Mouse (Mus musculus): Measurements from ENCODE around the gene Srsf10. TPM values are rescaled to one million over a fixed set of nuclear protein-coding genes. Genes with fewer than 3 reads are reported as not detected.

Gene Srsf10
- total RNA-seq, 2 experiments from 2014 or later = 25.6 to 27.0 TPM

GRCm38 (mm10) chr4:135913433-135913832 lies 57.9 kb downstream of the Srsf10 start:
- no peak for DNase-seq (ENCODE audit: low spot score)

- DNase-seq (ENCODE audit: low spot score) = no peak
These were observed 63.2 kb downstream of the Srsf10 start for GRCm38 (mm10) chr4:135918635-135919279.

- DNase-seq (ENCODE audit: low spot score) = no peak
These were observed 63.7 kb downstream of the Srsf10 start for GRCm38 (mm10) chr4:135919280-135919639.

Other genes starting within 250 kb of the Srsf10 start
- under 1 TPM; 0.16 to 0.26 TPM for gene Ifnlr1, start 169.5 kb upstream of the Srsf10 start, total RNA-seq (2021)
- gene Il22ra1, start 127.6 kb upstream of the Srsf10 start, total RNA-seq (2021) = not detected
- 10 to 100 TPM; 70.5 to 78.3 TPM for gene Myom3, start 96.0 kb upstream of the Srsf10 start, total RNA-seq (2021)
- gene Pnrc2, start 18.1 kb downstream of the Srsf10 start, total RNA-seq (2021) = 10 to 100 TPM; 39.8 to 42.2 TPM
- under 1 TPM in 1 of 2 experiments, not detected in 1; 0.12 TPM for gene Cnr2, start 39.6 kb downstream of the Srsf10 start, total RNA-seq (2021)
- gene Fuca1, start 65.0 kb downstream of the Srsf10 start, total RNA-seq (2021) = 10 to 100 TPM; 22.5 to 23.3 TPM
- 10 to 100 TPM; 38.5 to 40.1 TPM for gene Hmgcl, start 90.7 kb downstream of the Srsf10 start, total RNA-seq (2021)
- gene Gale, start 108.0 kb downstream of the Srsf10 start, total RNA-seq (2021) = under 1 TPM; 0.73 to 0.97 TPM
- 10 to 100 TPM; 25.2 to 29.8 TPM for gene Lypla2, start 116.9 kb downstream of the Srsf10 start, total RNA-seq (2021)
- gene Pithd1, start 131.5 kb downstream of the Srsf10 start, total RNA-seq (2021) = 10 to 100 TPM; 25.3 to 26.3 TPM
- 10 to 100 TPM; 62.0 to 62.3 TPM for gene Eloa, start 166.0 kb downstream of the Srsf10 start, total RNA-seq (2021)
- gene Rpl11, start 197.7 kb downstream of the Srsf10 start, total RNA-seq (2021) = 100 to 1,000 TPM; 249 to 252 TPM

Measured in gastrocnemius, adult 18-20 months (tissue).